Mouse (Mus musculus) forebrain, embryonic 11.5 days (tissue): ENCODE data around the gene Slc12a5. TPM values are rescaled to one million over a fixed set of nuclear protein-coding genes. Genes with fewer than 3 reads are reported as not detected.

Source experiments
- ATAC-seq: fragments of 200-750 bp; cut with Nextera tagmentation; replicated peaks from 2 replicates; pipeline ENCODE4 v1.8.0; 2017; ENCODE audit warnings: moderate TSS enrichment; ENCODE audit not compliant: low FRiP score
- DNase-seq: peaks from one replicate; pipeline ENCODE4 v3.0.0-alpha.2; 2017; ENCODE audit warnings: low spot score
- H3K27ac ChIP-seq: fragments of 300-500 bp; sonication (generic); 2 replicates; pipeline ENCODE4 v1.5.1; 2014; ENCODE audit warnings: low read depth, low read length
- H3K27me3 ChIP-seq: fragments of 300-500 bp; sonication (generic); 2 replicates; pipeline ENCODE4 v1.6.1; 2014; ENCODE audit warnings: mild to moderate bottlenecking, low read length, mixed read lengths; ENCODE audit not compliant: control insufficient read depth, insufficient read depth
- H3K36me3 ChIP-seq: fragments of 300-500 bp; sonication (generic); 2 replicates; pipeline ENCODE4 v1.6.1; 2014; ENCODE audit warnings: mild to moderate bottlenecking, low read length, moderate library complexity, mixed read lengths; ENCODE audit not compliant: control insufficient read depth, insufficient read depth
- H3K4me1 ChIP-seq: fragments of 300-500 bp; sonication (generic); replicated peaks from 2 replicates; pipeline ENCODE4 v1.6.1; 2014; ENCODE audit warnings: low read length, mixed read lengths; ENCODE audit not compliant: control insufficient read depth, insufficient read depth
- H3K4me2 ChIP-seq: fragments of 300-500 bp; sonication (generic); 2 replicates; pipeline ENCODE4 v1.6.1; 2014; ENCODE audit warnings: low read depth, mild to moderate bottlenecking, low read length, moderate library complexity, mixed read lengths; ENCODE audit not compliant: severe bottlenecking
- H3K4me3 ChIP-seq: fragments of 300-500 bp; sonication (generic); 2 replicates; pipeline ENCODE4 v1.5.1; 2014; ENCODE audit warnings: low read depth, low read length
- H3K9ac ChIP-seq: fragments of 300-500 bp; sonication (generic); 2 replicates; pipeline ENCODE4 v1.6.1; 2014; ENCODE audit warnings: low read length
- H3K9me3 ChIP-seq: fragments of 300-500 bp; sonication (generic); 2 replicates; pipeline ENCODE4 v1.6.1; 2016; ENCODE audit warnings: low read length, mixed read lengths; ENCODE audit not compliant: control insufficient read depth
- WGBS: fragments of 180-500 bp; shearing (Covaris S2); extraction: QIAGEN DNeasy Blood & Tissue Kit; methylation state at CpG from one replicate; pipeline ENCODE4 v1.1.7; 2014; 5-methylcytosine and 5-hydroxymethylcytosine counted together
- polyA plus RNA-seq: library from polyadenylated mRNA; unstranded; fragments of >200 nt; fragmentation: Nextera tagmentation; extraction: Ambion mirVana; gene quantifications from 2 replicates; pipeline ENCODE4 v1.2.1, GENCODE M21; 2014

Gene Slc12a5
- polyA plus RNA-seq, 1 experiment from 2014 or later: 2.6 TPM

- WGBS: under 1% methylated on average over 104 of the region's 111 CpGs
- peak; percentile 100 for DNase-seq
- Histone ChIP-seq H3K4me1 (peaks cover 7% of the 10 kb centered on the region; the same call in 1 of the 2 replicates), H3K4me2 (peak within 1 kb of the TSS; percentile 77), H3K36me3 (no peaks in the 10 kb centered on the region), H3K27ac (peak within 1 kb of the TSS; percentile 87), H3K4me3 (peak within 1 kb of the TSS; percentile 96), H3K27me3 (no peaks in the 10 kb centered on the region), H3K9ac (peak within 1 kb of the TSS; percentile 99), H3K9me3 (no peaks in the 10 kb centered on the region)
- ATAC-seq: peak; percentile 98
These were observed 73.8 kb downstream of the Slc12a5 start, which contains the start of gene Ncoa5 for GRCm38 (mm10) chr2:165034131-165035057. Gene Ncoa5 (minus strand): TSS chr2:165034867.

- H3K9ac ChIP-seq: no peak overlapping the region
- peak overlapping the region; percentile 28 for H3K4me2 ChIP-seq
- 30% methylated on average over 5 of the region's 5 CpGs for WGBS
- H3K4me3 ChIP-seq: no peak overlapping the region
- H3K36me3 ChIP-seq: no peaks in the 10 kb centered on the region
- H3K27ac ChIP-seq: peak overlapping the region; percentile 62; the same call in 1 of the 2 replicates
- peaks cover 7% of the 10 kb centered on the region; the same call in 1 of the 2 replicates for H3K4me1 ChIP-seq
- no peaks in the 10 kb centered on the region for H3K9me3 ChIP-seq
- no peaks in the 10 kb centered on the region for H3K27me3 ChIP-seq
- DNase-seq: no peak
- no peak; the same call in 1 of the 2 replicates for ATAC-seq
These were observed 74.4 kb downstream of the Slc12a5 start for GRCm38 (mm10) chr2:165035058-165035431.

- peaks cover 5% of the 10 kb centered on the region; the same call in 1 of the 2 replicates for H3K4me1 ChIP-seq
- H3K36me3 ChIP-seq: no peaks in the 10 kb centered on the region
- H3K9ac ChIP-seq: no peak overlapping the region
- no peaks in the 10 kb centered on the region for H3K9me3 ChIP-seq
- peak; percentile 1 for DNase-seq
- H3K27me3 ChIP-seq: no peaks in the 10 kb centered on the region
- H3K4me2 ChIP-seq: no peak overlapping the region
- no peak overlapping the region for H3K4me3 ChIP-seq
- no peak for ATAC-seq
- 68% methylated on average over 4 of the region's 4 CpGs for WGBS
- H3K27ac ChIP-seq: no peak overlapping the region
These were observed 76.8 kb downstream of the Slc12a5 start for GRCm38 (mm10) chr2:165037415-165037814.

- Histone ChIP-seq H3K4me2 (no peak overlapping the region), H3K27me3 (no peaks in the 10 kb centered on the region), H3K4me3 (no peak overlapping the region), H3K36me3 (no peaks in the 10 kb centered on the region), H3K9ac (no peak overlapping the region), H3K4me1 (0 out of 2 replicates have a peak, but pooled peaks cover 3% of the 10 kb centered on the region), H3K9me3 (no peaks in the 10 kb centered on the region), H3K27ac (no peak overlapping the region)
- DNase-seq: peak; percentile 40
- ATAC-seq: no peak
- WGBS: 76% methylated on average over 5 of the region's 5 CpGs
These were observed 81.5 kb downstream of the Slc12a5 start for GRCm38 (mm10) chr2:165042126-165042525.

GRCm38 (mm10) chr2:165043090-165043636 lies 82.6 kb downstream of the Slc12a5 start:
- no peaks in the 10 kb centered on the region for H3K27me3 ChIP-seq
- 0 out of 2 replicates have a peak, but pooled peaks cover 3% of the 10 kb centered on the region for H3K4me1 ChIP-seq
- ATAC-seq (peak; percentile 55; the same call in 1 of the 2 replicates), DNase-seq (peak; percentile 53)
- 5% methylated on average over 17 of the region's 17 CpGs for WGBS
- no peaks in the 10 kb centered on the region for H3K9me3 ChIP-seq
- no peak overlapping the region for H3K9ac ChIP-seq
- peak overlapping the region; percentile 21; the same call in 1 of the 2 replicates for H3K4me2 ChIP-seq
- peak overlapping the region; percentile 26; the same call in 1 of the 2 replicates for H3K27ac ChIP-seq
- no peak overlapping the region for H3K4me3 ChIP-seq
- H3K36me3 ChIP-seq: no peaks in the 10 kb centered on the region

- Histone ChIP-seq H3K4me2 (no peak overlapping the region), H3K9me3 (no peaks in the 10 kb centered on the region), H3K36me3 (no peaks in the 10 kb centered on the region), H3K27me3 (no peaks in the 10 kb centered on the region), H3K4me1 (0 out of 2 replicates have a peak, but pooled peaks cover 3% of the 10 kb centered on the region), H3K4me3 (no peak overlapping the region), H3K9ac (no peak overlapping the region), H3K27ac (no peak overlapping the region)
- 54% methylated on average over 2 of the region's 2 CpGs for WGBS
- DNase-seq (peak; percentile 46), ATAC-seq (no peak; the same call in 1 of the 2 replicates)
These were observed 83.1 kb downstream of the Slc12a5 start for GRCm38 (mm10) chr2:165043729-165044128.

- ATAC-seq: no peak
- H3K27me3 ChIP-seq: no peaks in the 10 kb centered on the region
- H3K9me3 ChIP-seq: no peaks in the 10 kb centered on the region
- H3K9ac ChIP-seq: no peak overlapping the region
- no peak overlapping the region for H3K4me2 ChIP-seq
- peaks cover 4% of the 10 kb centered on the region; the same call in 1 of the 2 replicates for H3K4me1 ChIP-seq
- H3K27ac ChIP-seq: no peak overlapping the region
- 69% methylated on average over 5 of the region's 5 CpGs for WGBS
- H3K36me3 ChIP-seq: no peaks in the 10 kb centered on the region
- DNase-seq: no peak
- no peak overlapping the region for H3K4me3 ChIP-seq
These were observed 88.4 kb downstream of the Slc12a5 start for GRCm38 (mm10) chr2:165049044-165049443.
